Mouse (Mus musculus): Measurements from ENCODE around the gene Slc19a3.

The Slc19a3 gene

DNA sequence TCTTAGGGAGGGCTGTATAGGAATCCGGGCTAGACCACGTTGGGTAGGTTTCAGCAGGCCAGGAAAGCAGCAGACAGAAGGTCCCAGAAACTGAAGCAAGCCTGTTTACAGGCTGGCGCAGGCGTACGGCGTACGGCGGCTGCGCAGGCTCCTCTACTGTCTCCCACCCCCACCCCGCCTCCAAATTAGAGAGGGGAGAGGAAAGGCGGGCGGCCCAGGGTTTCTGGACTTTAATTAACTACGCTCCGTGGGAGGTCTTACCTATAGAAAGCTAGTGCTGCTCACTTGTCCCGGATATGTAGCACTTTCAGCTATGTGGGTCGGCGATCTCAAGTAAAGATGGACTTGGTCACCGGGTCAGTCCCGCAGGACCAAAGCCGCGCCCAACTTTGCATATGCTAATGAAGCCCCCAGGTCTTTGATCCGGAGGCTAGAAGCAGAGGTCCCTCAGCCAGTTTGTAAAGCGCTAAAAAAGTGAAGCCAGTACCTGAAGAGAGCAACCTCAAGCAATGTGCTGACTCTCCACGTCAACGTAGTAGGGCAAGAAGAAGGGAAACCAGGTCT lies at the start of gene Slc19a3:
Gene Slc19a3 (minus strand): TSS at position 340 of the 564 bp plus-strand sequence.
- DNase-seq = peak; percentile 17

DNA sequence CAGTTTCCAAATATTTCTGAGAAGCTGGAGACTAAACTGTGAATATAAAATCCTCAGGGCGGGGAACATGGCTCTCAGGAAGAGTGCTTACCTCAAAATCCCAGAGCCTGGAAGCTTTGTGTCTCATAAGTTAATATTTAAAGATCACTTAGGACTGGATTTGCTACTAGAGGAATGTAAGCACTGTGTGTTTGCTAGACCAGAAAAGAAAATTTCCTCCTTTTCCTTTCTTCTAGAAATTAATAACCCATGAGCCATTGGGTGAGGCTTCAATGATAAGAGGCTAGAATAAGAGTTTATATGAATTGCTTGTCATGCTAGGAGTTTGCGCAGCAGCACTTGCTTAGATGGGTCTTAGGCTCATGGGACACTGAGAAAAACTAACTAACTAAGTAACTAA lies 46.5 kb upstream of the Slc19a3 start:
- DNase-seq = no peak

DNA sequence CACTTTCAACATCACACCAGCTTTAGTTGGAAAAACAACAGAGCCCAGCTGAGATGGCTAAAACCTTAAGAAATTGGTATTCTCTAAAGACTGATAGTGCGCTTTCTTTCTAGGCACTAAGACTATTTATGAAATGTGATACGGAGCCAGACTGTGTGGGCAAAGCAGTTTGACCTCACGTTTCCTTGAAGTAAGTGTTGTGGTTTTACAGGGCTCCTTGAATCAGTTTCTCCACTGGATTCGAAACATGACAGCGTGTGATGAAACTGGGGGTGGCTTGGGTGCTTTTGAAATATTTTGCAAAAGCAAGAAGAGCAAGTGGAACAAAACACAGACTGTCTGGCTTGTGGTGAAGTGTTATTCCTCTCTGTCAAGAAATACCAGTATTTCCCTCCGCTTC lies 38.8 kb upstream of the Slc19a3 start:
- no peak for DNase-seq

DNA sequence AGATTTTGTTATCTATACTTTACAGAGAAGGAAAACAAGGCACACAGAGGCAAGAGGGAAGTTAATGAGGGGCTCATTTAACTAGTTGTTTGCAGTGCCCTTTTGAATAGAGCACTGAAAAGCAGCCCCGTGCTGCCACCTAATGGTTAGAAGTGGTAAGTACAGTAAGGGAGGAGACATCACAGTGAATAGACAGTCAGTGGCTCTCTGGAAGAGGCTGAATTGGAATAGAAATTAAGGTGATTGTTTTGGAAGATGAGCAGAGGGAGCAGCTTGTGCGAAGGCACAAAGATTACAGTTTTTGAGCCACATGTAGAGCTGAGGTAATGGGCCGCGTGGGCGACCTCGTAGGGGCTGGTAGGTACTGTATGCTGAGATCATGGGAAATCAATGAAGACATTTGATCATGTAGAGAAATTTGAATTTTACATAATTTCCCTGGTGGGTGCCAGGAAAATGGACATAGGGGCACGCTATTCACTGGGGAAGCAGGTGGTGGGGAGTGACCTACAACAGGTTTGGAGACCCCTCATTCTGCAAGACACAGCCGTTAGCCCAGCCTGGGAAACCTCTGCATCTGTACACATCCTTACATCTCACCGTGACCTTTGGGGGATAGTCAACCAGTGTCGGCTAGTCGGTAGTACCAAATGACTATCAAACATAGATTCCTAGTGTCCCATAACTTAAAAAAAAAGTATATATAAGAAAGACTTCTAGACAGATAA lies 38.1 kb upstream of the Slc19a3 start:
- DNase-seq = peak; percentile 10

DNA sequence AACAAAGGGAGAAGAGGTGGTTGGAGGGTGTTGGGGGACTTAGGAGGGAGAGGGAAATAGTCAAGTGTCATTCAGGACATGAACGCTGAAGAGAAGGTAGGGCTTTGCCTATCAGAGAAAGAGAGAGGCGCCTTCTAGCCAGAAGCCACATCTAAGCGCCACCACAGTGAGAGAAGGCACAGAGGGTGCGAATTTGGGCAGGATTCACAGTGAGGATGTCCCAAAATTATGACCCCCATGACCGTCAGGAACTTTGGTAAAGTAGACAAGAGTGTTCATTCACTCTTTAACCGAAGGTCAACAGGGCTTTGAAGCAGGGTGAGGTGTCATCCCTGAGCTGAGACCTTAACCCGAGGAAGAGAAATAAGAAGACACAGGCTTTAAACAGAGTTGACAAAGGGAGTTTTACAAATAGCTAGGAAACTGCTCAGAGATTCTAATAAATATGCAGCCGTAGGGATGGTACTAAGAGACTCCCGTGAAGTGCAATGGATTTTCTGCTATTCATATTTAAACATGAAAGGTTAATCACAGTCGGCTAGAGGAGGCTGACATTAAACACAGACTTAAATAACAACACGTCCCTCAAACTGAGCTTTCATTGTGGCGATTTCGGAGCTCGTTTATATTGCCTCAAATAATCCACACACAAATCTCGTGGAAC lies 37.4 kb upstream of the Slc19a3 start:
- DNase-seq = no peak

DNA sequence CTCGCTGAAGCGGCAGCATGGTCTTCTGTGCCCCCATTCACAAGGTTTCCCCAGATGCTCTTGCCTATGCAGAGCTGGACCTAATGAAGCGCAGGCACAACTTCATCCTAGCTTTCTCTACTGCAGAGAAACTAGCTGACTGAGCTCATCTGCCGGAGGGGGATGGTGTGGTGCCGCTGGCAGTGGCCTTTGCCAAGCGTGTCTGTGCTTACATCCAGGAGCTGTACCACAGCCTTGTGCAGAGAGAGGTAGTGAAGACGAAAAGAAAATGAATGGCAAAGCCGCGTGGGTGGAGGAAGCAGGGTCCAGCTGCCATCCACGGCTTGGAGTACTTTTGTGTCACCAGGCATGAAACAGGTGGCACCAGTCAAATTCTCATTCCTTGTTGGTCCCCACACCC lies 29.0 kb upstream of the Slc19a3 start:
- DNase-seq = no peak

DNA sequence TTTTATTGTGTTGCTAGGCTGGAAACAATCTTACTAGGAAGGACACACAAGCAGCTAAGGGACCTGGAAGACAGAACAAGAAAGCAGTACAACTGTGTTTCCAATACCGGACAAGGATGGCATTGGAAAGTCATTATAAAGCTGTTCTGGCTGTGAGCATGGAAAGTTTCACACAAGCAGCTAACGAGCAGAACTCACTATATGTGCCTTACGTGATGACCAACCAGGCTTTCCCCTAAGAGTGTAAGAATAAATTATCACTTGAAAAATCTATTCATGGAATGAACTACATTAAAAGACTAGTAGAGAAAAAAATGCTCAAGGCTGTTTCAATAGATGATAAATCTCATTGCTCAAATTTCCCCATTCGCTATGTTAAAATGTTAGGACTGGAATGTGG lies 28.3 kb upstream of the Slc19a3 start:
- no peak for DNase-seq

DNA sequence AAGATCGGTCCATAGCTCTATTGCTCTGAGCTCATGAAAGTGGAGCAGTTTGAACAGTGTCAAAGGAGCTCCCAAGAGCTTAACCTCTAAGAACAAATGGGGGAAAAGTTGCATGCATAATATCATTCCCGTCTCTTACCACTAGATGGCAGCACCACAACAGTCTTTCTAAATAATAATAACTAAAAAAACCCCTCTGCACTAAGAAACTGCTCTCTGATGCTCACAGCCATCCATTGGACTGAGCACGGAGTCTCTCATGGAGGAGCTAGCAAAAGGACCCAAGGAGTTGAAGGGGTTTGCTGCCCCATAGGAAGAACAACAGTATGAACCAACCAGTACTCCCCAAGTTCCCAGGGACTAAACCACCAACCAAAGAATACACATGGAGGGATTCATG lies 26.6 kb upstream of the Slc19a3 start:
- peak; percentile 38 for DNase-seq

DNA sequence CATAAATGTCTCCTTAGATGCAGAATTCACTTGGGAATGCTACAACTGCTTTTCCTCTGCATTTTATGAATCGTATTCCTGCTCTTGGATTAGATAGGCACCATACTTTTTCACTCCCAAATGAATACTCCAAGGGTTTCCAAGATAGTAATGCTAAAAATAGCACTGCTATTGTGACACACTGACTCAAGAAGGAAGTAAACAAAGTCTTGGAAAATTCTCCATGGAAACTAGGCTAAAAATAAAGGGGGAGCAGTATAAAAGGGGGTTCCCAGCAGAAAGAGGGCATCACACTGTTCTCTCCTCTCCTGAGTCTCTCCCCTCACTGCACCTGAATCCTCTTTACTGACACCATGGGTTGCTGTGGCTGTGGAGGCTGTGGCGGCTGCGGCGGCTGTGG lies 22.4 kb upstream of the Slc19a3 start, which contains the start of gene Krtap28-13:
Gene Krtap28-13 (plus strand): TSS at position 288 of the 400 bp plus-strand sequence.
- no peak for DNase-seq

DNA sequence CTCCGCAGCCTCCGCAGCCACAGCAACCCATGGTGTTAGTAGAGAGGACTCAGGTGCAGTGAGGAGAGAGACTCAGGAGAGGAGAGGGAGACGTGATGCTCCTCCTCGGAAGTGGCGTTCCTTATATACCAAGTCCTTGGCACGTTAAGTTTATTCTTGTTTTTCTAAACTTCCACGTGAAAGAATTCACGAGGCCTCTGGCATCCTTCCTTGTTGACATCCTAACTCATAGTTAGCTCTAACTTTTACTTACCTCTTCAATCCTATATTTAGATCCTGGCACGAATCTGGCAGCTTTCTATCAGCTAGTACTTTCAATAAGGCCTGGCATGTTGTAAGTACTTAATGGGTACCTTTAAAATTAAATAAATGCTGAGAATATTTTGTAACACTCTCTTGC lies 21.0 kb upstream of the Slc19a3 start, which contains the start of gene A030005K14Rik:
Gene A030005K14Rik (minus strand): TSS at position 101 of the 400 bp plus-strand sequence.
- DNase-seq = no peak

DNA sequence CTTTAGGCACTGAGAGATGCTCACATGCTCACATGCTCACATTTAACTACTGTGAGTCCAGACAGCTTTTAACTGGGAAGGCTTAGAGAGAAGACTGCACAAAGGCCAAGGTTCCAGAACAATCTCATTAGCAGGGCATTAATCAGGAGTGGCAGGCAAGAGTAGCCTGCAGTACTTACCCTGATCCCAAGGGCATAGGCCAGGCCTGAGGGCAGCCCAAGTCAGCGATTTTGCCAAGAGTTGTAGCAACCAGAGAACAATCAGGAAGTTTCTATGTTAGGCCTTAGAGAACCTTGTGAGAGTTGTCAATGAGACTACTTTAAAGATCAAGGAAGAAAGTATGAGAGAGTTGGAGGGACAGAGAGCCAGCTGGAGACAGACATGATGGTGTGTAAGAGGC lies 20.2 kb upstream of the Slc19a3 start:
- DNase-seq = no peak

DNA sequence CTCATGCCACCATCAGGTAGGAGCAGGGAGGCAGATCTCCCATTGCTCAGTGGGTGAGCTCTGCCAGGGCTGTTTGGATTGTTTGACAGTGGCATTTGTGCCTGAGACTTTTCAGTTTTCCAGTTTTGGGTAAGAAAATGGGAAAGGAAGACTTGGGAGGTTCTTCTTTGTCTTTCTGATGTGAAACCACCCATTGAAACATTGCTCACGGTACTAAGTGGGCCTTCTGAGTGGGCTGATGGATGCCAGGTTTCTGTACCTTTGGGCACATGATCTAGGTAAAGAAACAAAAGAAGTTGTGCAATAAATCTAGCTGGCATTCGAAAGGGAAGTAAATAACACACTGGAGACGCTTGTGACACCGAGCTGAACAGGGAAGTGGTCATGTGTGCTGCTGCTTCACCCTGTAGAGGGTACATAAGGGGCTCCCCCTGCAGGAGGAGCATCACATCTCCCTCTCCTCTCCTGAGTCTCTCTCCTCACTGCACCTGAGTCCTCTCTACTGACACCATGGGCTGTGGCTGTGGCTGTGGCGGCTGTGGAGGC lies 6.7 kb upstream of the Slc19a3 start, which contains the start of gene Gm47969:
Gene Gm47969 (plus strand): TSS at position 51 of the 546 bp plus-strand sequence.
- DNase-seq = no peak

DNA sequence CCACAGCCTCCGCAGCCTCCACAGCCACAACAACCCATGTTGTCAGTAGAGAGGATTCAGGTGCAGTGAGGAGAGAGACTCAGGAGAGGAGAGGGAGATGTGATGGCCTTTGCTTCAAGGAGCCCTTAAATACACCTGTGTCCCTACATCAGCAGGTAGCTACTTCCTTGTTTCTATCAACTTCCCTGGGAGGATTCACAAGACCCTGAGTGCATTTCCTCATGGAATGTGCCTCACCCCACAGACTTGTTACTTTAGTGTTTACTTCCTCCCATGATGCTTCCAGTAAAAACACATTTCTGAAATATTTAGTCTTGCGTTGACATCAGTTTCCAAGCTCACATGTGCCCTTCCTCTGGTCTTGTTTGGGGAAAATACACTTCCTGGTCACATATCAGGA lies 4.1 kb upstream of the Slc19a3 start, which contains the start of gene Krtap28-10:
Gene Krtap28-10 (minus strand): TSS at position 101 of the 400 bp plus-strand sequence.
- DNase-seq = no peak

DNA sequence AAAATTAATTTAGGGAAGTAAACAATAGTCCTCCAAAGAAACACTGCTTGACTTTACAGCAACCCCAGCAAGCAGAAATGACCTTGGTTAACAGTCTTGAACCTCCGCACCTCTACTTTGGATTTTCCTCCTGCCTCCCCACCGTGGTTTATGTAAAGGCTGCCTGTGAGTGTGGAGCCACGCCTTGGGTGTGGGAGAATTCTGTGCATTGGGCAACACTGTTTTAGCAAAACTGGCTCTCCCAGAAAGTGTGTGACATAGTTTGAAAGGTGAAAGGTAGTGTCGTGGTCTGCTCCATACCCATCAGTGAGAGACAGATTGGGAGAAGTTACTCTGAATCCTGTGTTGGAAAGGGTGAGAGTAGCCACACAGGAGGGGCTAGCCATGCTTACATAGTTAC lies 832 bp upstream of the Slc19a3 start:
- no peak for DNase-seq

DNA sequence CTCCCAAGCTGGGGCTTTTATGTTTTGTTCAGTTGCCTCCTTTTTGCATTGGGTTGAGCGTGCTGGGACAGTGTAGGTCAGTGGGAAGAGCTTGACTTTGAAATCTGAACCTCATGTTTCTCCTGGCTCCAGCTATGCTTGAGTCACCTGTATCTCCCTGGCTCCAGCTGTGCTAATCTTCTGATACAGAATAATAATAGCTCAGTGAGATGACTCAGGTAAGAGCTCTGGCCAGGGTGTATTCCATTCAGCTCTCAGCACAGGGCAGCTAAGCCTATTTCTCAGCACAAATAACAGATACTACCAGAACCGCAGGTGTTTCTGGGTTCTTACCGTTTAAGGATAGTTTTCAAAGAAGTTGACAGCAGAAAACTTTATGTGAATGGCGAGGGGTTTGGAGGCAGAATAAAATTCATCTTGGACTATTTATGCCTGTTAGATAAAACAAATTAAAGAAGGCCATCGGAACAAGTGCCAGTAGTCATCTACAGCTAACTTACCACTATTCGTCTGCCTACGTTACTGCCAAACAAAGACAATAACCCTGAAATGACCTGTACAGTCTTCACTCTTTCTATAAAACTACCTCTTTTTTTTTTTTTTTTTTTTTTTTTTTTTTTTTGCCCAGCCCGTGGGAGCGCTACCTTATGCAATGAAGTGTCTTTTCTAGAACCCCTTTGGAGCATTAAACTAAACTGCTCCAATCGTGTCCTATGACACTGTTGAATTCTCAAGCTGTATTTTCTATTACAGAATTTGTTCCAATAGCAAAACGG lies 1.2 kb downstream of the Slc19a3 start:
- no peak for DNase-seq

DNA sequence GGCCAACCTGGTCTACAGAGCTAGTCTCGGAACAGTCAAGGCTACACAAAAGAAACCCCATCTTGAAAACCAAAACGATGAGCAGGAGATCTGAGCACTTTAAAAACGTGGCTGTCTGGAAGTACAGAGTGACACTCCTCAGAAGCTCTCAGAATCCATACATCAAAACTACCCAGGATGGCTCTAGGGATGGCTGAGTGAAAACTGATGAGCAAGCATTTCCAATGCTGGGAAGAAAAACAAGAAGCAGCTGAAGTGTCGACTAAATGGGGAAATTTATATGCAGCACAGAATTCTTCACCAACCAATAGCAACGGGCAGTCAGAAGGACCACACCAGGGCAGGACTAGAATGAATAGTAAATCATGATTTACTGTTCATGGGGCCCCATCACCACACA lies 3.7 kb downstream of the Slc19a3 start:
- no peak for DNase-seq

DNA sequence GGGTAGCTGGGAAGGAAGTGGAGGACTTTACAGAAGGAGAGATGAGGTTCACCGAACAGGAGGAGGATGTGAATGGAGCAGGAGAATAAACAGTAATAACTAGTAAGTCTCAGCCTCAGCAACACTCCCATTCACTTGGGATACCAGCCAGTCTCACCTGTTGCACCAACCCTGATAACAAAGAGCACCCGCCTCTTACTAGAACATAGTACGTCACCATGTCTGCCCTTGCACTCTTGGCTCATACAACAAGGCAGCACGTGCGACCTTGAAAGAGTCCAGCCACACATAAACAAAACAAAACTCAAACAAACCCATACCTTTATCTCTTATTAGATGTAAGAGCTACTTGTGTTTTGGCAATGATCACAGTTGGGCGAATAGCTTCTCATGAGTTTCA lies 5.7 kb downstream of the Slc19a3 start:
- DNase-seq = no peak

DNA sequence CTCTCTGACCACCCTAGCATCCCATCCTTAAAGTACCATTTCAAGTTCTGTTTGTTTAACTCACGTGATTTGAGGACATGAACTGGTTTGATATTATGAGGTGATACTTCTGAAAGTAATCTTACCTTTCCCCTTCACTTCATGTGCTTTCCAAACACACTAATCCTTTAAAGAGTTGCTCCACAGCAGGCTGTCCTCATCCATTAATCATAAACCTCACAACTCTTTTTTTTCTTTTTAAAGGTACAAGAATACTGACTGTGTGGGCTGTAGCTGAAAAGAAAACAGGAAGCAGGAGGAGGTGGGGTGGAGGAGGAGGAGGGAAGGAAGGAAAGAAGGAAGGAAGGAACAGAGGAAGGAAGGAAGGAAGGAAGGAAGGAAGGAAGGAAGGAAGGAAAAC lies 6.3 kb downstream of the Slc19a3 start:
- DNase-seq = no peak

DNA sequence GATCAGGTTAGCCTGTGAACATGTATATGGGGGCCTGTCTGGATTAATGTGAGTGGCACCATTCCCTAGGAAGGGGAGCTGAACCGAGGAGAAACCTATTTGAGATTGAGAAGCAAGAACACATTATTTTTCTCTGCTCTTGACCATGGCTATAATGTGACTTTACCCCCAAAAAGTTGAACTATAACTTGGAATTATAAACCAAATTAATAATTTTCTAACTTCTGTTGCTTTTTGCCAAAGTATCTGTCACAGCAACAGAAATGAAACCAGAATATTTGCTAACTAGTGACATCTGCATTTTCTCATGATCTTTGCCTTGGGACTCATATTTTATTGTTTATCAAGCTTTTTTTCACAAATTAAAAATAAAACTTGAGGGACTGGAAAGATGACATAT lies 21.7 kb downstream of the Slc19a3 start:
- DNase-seq = no peak

DNA sequence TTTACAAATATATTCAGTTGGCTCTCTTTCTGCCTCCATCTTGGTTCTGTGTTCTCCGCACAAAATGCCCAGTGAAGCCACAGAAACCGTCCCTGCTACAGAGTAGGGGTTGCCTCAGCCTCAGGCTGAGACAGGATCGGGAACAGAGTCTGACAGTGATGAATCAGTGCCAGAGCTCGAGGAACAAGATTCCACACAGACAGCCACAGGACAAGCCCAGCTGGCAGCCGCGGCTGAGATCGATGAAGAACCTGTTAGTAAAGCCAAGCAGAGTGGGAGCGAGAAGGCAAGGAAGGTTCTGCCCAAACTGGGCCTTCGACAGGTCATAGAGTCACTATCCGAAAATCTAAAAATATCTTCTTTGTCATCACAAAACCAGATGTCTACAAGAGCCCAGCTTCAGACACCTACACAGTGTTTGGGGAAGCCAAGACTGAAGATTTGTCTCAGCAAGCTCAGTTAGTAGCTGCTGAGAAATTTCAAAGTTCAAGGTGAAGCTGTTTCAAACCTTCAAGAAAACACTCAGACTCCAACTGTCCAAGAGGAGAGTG lies 22.8 kb downstream of the Slc19a3 start:
- DNase-seq = no peak

DNA sequence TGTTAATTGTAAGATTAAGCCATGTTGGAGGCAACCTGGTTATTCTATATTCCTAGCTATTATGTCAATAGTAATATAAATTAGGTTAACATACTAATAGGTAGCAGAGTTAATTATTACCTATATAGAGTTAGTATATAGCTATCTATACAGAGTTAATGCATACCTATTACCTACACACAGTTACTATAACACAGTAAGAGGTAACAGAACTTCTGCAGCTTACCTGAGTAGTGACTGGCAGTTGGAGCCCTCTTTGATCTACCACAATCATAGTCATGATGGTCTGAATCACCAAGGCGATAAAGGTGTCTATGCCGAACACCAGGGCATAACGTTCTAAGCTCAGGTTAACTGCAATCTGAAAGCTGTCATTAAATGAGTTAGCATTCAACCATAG lies 23.8 kb downstream of the Slc19a3 start:
- DNase-seq = no peak

DNA sequence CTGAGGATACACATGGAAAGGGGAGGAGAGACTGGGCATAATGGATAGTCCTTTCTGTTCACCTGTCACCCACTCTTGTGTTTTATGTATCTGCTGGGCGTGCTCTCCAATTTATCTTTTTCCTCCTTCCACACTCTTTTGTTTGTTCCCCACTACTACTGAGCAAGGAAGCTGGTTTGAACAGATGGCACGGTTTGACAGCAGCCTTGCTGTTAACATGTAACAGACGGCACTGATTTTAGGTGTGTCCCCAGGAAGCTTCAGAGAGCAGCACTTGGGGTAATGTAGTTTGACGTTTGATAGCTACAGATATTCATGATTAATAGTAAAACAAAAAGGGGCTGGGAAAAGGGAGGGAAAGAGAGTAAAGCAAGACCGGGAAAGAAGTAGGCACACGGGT lies 30.8 kb downstream of the Slc19a3 start:
- DNase-seq = no peak

All from cerebellum, adult 9-10 months (tissue).